Mouse (Mus musculus): Measurements from ENCODE around the gene Tbcel.

The Tbcel gene

DNA sequence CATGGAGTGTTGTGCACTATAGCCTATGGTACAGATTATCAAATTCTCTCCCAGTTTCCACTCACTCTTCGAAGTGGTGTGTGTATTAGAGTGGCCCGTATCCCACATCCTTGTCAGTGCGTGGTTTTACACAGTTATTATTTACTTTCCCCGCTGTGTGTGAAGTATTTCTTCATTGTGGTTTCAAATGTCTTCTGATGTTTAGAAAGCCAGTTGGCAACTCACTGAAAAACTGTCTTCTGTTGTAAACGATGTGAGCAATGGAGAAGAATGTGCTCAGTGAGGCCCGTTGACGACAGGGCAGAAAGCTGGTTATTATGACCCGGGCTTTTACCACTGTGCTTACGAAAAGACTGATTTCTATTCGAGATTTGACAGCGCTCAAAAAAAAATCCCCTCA lies 3.0 kb downstream of the Tbcel start:
- H3K27me3 ChIP-seq (ENCODE audit: insufficient read depth, low read length): peaks cover 2% of the 10 kb centered on the region; the same call in 1 of the 2 replicates
- TF ChIP-seq CTCF (conservative IDR thresholded peaks at IDR 0.05; ENCODE audit: low read length): no peak
- no peaks in the 10 kb centered on the region for H3K4me1 ChIP-seq (replicated peaks; ENCODE audit: low read depth, low read length)

DNA sequence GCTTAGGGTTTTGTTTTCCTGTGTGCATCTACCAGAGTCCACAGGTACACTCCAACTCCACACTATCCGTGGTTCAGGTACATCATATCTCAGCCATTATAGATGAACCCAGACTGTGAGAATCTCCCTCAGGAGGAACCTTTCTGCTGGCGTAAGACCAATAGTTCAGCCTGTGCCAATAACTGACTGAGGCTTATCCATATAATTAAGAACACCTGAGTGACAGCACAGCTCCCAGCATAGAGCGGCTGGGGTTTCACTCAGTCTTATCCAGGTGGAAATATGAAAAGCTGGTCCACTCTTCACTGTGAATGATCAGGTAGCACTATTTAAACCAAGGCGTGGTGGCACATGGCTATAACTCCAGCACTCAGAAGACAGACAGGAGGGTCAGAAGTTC lies 3.9 kb downstream of the Tbcel start:
- Histone ChIP-seq H3K4me3 (replicated peaks; ENCODE audit: low read length) (no peak overlapping the region), H3K36me3 (ENCODE audit: insufficient read depth, low read length) (no peaks in the 10 kb centered on the region), H3K4me1 (replicated peaks; ENCODE audit: low read depth, low read length) (no peaks in the 10 kb centered on the region), H3K9me3 (ENCODE audit: low read length) (peaks cover 2% of the 10 kb centered on the region; the same call in 1 of the 2 replicates), H3K27me3 (ENCODE audit: insufficient read depth, low read length) (peaks cover 2% of the 10 kb centered on the region; the same call in 1 of the 2 replicates)
- no peak for TF ChIP-seq POU5F1 (IDR thresholded peaks at IDR 0.05; ENCODE audit: borderline replicate concordance, low read length)
- no peak for TF ChIP-seq CTCF (conservative IDR thresholded peaks at IDR 0.05; ENCODE audit: low read length)
- no peak for TF ChIP-seq NANOG (IDR thresholded peaks at IDR 0.05; ENCODE audit: borderline replicate concordance, low read length)

More for the DNA sequence above, 3.0 kb downstream of the Tbcel start:
- Histone ChIP-seq H3K4me3 (replicated peaks; ENCODE audit: low read length) (no peak overlapping the region), H3K9me3 (ENCODE audit: low read length) (peaks cover 11% of the 10 kb centered on the region), H3K36me3 (ENCODE audit: insufficient read depth, low read length) (no peaks in the 10 kb centered on the region)

DNA sequence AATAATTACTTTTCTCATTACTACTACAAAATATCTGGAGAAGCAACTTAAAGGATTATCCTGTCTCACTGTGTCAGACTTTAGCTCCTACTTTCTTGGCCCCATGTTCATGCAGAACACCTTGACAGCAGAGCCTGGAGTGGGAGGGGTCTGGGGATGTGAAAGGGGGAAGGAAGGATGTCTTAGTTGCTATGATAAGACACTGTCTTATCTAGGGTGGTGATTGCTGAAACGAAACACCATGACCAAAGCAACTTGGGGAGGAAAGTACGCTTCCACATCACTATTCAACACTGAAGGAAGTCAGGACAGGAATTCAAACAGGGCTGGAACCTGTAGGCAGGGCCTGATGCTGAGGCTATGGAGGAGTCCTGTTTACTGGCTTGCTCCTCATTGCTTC lies 11.3 kb downstream of the Tbcel start:
- Histone ChIP-seq H3K36me3 (ENCODE audit: insufficient read depth, low read length) (no peaks in the 10 kb centered on the region), H3K4me3 (replicated peaks; ENCODE audit: low read length) (no peak overlapping the region), H3K9me3 (ENCODE audit: low read length) (peaks cover 9% of the 10 kb centered on the region), H3K4me1 (replicated peaks; ENCODE audit: low read depth, low read length) (0 out of 2 replicates have a peak, but pooled peaks cover 2% of the 10 kb centered on the region), H3K27me3 (ENCODE audit: insufficient read depth, low read length) (no peaks in the 10 kb centered on the region)
- no peak for TF ChIP-seq CTCF (conservative IDR thresholded peaks at IDR 0.05; ENCODE audit: low read length)
- no peak for TF ChIP-seq NANOG (IDR thresholded peaks at IDR 0.05; ENCODE audit: borderline replicate concordance, low read length)
- TF ChIP-seq POU5F1 (IDR thresholded peaks at IDR 0.05; ENCODE audit: borderline replicate concordance, low read length): no peak

DNA sequence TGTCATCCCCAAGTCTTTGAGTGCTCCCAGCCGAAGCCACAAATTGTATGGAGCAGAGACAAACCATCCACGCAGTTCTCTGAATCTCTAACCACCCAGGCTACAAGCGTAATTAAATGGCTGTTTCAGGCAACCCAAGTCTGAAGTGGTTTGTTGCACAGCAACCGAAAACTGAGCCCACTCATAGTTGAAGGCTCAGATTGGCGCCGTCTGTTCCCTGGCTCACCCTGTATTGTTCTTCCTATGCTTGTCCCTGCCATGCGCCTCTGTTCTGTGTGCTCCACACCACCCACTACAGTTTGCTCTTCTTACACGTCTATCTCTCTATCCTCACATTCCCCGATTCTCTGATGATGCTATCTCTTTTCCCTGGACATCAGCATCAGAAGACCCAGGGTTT lies 15.8 kb downstream of the Tbcel start:
- Histone ChIP-seq H3K27me3 (ENCODE audit: insufficient read depth, low read length) (no peaks in the 10 kb centered on the region), H3K9me3 (ENCODE audit: low read length) (peaks cover 5% of the 10 kb centered on the region)
- TF ChIP-seq CTCF (conservative IDR thresholded peaks at IDR 0.05; ENCODE audit: low read length) (no peak), NANOG (IDR thresholded peaks at IDR 0.05; ENCODE audit: borderline replicate concordance, low read length) (no peak), POU5F1 (IDR thresholded peaks at IDR 0.05; ENCODE audit: borderline replicate concordance, low read length) (no peak)

DNA sequence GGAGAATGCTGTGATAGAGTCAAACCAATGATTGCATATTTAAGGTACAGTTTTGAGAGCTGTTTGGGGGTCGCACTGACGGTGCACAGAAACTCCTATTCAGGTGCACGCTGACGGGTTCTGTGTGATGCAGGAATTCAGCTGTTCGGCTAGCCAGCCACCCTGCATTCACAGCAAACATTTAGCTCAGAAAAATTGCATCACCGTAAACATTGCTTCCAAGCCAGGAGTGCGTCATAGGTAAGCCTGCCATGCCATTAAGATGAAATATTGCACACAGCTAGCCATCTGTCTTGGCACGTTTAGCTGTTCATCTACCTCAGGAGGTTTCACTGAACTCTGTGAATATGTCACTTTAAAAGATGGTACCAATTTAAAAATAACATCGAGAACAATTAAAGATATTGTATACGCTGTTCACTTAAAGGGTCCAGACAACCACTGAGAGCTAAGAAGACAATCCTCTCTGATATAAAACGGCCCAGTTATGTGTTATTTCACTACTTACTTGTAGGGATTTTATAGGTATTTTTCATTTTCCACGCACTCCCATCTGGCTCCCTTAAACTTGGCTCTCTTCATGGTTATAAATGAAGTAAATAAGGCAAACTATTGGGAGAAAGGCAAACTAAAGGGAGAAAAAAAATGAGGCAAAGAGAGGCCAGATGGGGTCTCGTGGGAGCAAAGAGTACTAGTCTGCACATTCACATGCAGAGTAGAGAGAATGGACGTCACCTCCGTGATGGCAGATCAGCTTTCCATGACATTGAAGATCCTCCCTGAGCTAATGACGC lies 16.8 kb downstream of the Tbcel start:
- TF ChIP-seq CTCF (conservative IDR thresholded peaks at IDR 0.05; ENCODE audit: low read length) (no peak), NANOG (IDR thresholded peaks at IDR 0.05; ENCODE audit: borderline replicate concordance, low read length) (no peak), POU5F1 (IDR thresholded peaks at IDR 0.05; ENCODE audit: borderline replicate concordance, low read length) (no peak)
- no peak overlapping the region for H3K4me3 ChIP-seq (replicated peaks; ENCODE audit: low read length)
- H3K4me1 ChIP-seq (replicated peaks; ENCODE audit: low read depth, low read length): peaks cover 6% of the 10 kb centered on the region; the same call in 1 of the 2 replicates
- H3K9me3 ChIP-seq (ENCODE audit: low read length): no peaks in the 10 kb centered on the region
- no peaks in the 10 kb centered on the region for H3K27me3 ChIP-seq (ENCODE audit: insufficient read depth, low read length)
- H3K36me3 ChIP-seq (ENCODE audit: insufficient read depth, low read length): no peaks in the 10 kb centered on the region

More for the DNA sequence above, 15.8 kb downstream of the Tbcel start:
- Histone ChIP-seq H3K4me1 (replicated peaks; ENCODE audit: low read depth, low read length) (peaks cover 6% of the 10 kb centered on the region; the same call in 1 of the 2 replicates), H3K36me3 (ENCODE audit: insufficient read depth, low read length) (no peaks in the 10 kb centered on the region), H3K4me3 (replicated peaks; ENCODE audit: low read length) (no peak overlapping the region)

DNA sequence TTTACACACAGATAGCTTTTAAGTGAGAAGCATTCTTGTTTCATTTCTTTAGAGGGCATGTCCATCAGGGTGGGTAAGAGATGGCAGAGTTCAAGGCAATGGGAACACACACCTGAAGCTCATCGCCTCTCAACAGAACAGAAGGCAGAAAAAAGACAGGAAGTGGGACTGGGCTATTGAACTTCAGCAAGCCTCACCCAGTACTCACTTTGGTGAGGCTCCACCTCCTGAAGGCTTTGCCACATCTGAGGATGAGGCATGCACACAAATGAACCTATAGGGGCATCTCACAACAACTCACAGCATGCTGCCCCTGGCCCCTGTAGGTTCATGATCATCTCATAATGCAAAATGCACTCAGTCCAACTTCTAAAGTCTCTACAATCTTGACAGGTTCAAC lies 19.5 kb downstream of the Tbcel start:
- Histone ChIP-seq H3K4me3 (replicated peaks; ENCODE audit: low read length) (no peak overlapping the region), H3K9me3 (ENCODE audit: low read length) (no peaks in the 10 kb centered on the region), H3K4me1 (replicated peaks; ENCODE audit: low read depth, low read length) (peaks cover 16% of the 10 kb centered on the region), H3K27me3 (ENCODE audit: insufficient read depth, low read length) (no peaks in the 10 kb centered on the region), H3K36me3 (ENCODE audit: insufficient read depth, low read length) (no peaks in the 10 kb centered on the region)
- TF ChIP-seq NANOG (IDR thresholded peaks at IDR 0.05; ENCODE audit: borderline replicate concordance, low read length) (no peak), POU5F1 (IDR thresholded peaks at IDR 0.05; ENCODE audit: borderline replicate concordance, low read length) (no peak), CTCF (conservative IDR thresholded peaks at IDR 0.05; ENCODE audit: low read length) (no peak)

DNA sequence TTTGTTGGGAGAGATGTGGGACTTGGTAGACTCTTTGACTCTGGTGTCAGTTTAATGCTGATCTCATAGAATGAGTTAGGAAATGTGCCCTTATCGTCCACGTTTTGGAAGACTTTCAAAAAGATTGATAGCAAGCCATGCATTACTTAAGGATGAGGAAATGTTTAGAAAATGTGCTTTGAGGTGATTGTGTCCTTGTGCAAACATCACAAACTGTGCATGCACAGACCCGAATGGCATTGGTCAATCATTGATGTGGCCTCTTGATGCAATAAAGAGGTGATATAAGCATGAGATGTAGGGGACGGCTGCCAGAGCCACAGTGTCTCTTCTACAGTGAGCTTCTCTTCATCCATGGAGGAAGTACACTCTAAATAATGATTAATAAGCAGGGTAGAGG lies 20.7 kb downstream of the Tbcel start:
- Histone ChIP-seq H3K36me3 (ENCODE audit: insufficient read depth, low read length) (no peaks in the 10 kb centered on the region), H3K9me3 (ENCODE audit: low read length) (no peaks in the 10 kb centered on the region), H3K4me3 (replicated peaks; ENCODE audit: low read length) (no peak overlapping the region), H3K4me1 (replicated peaks; ENCODE audit: low read depth, low read length) (peaks cover 16% of the 10 kb centered on the region), H3K27me3 (ENCODE audit: insufficient read depth, low read length) (no peaks in the 10 kb centered on the region)
- TF ChIP-seq CTCF (conservative IDR thresholded peaks at IDR 0.05; ENCODE audit: low read length): no peak
- no peak for TF ChIP-seq NANOG (IDR thresholded peaks at IDR 0.05; ENCODE audit: borderline replicate concordance, low read length)
- no peak for TF ChIP-seq POU5F1 (IDR thresholded peaks at IDR 0.05; ENCODE audit: borderline replicate concordance, low read length)

DNA sequence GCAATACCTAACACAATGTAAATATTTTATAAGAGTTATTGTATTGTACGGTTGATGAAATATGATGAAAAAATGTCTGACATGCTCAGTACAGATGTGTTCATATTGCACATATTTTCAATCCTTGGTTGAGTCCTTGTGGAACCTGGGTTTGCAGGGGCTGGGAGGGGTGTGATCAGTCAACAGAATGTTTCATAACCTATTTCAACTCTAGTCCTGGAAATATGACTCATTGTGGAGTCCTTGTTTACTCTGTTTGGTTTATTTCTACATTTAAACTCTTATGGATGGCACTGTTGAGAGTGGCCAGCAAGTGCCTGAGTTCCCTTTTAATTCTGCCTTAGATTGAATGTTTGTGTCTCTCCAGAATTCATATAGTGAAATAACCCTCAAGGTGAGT lies 22.9 kb downstream of the Tbcel start:
- TF ChIP-seq POU5F1 (IDR thresholded peaks at IDR 0.05; ENCODE audit: borderline replicate concordance, low read length): no peak
- TF ChIP-seq NANOG (IDR thresholded peaks at IDR 0.05; ENCODE audit: borderline replicate concordance, low read length): no peak
- no peak for TF ChIP-seq CTCF (conservative IDR thresholded peaks at IDR 0.05; ENCODE audit: low read length)
- Histone ChIP-seq H3K4me1 (replicated peaks; ENCODE audit: low read depth, low read length) (peaks cover 11% of the 10 kb centered on the region), H3K27me3 (ENCODE audit: insufficient read depth, low read length) (no peaks in the 10 kb centered on the region), H3K36me3 (ENCODE audit: insufficient read depth, low read length) (no peaks in the 10 kb centered on the region), H3K4me3 (replicated peaks; ENCODE audit: low read length) (no peak overlapping the region), H3K9me3 (ENCODE audit: low read length) (no peaks in the 10 kb centered on the region)

DNA sequence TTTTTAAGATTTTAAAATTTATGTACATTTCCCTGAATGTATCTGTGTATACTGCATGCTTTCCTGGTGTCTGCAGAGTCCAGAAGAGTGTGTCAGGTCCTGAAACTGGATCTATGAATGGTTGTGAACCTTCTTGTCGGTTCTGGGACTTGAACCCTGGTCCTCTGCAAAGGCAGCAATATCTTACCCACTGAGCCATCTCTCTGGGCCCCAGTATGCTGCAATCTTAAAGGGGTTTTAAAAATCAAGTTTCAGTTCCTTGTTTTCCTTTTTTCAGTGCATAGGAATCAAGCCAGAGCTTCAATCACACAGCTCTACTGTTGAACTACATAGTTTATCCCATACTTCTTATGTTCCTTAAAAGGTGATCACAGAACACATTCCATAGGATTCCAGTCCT lies 24.7 kb downstream of the Tbcel start:
- H3K4me3 ChIP-seq (replicated peaks; ENCODE audit: low read length): no peak overlapping the region
- H3K4me1 ChIP-seq (replicated peaks; ENCODE audit: low read depth, low read length): peaks cover 11% of the 10 kb centered on the region
- TF ChIP-seq POU5F1 (IDR thresholded peaks at IDR 0.05; ENCODE audit: borderline replicate concordance, low read length) (no peak), CTCF (conservative IDR thresholded peaks at IDR 0.05; ENCODE audit: low read length) (no peak), NANOG (IDR thresholded peaks at IDR 0.05; ENCODE audit: borderline replicate concordance, low read length) (no peak)
- no peaks in the 10 kb centered on the region for H3K9me3 ChIP-seq (ENCODE audit: low read length)
- no peaks in the 10 kb centered on the region for H3K27me3 ChIP-seq (ENCODE audit: insufficient read depth, low read length)
- no peaks in the 10 kb centered on the region for H3K36me3 ChIP-seq (ENCODE audit: insufficient read depth, low read length)
